Mouse (Mus musculus) heart, postnatal 36 days (tissue): Measurements from ENCODE around the gene Mns1. TPM values are rescaled to one million over a fixed set of nuclear protein-coding genes. Genes with fewer than 3 reads are reported as not detected.
A peak's percentile ranks its signal among the peaks of the same experiment; 100 is the strongest.
"Not testable (repeated sequence)": the region's sequence is repeated elsewhere in the genome, so short reads cannot be mapped to it uniquely, and the experiment has no call there.

ENCODE experiments used
- DNase-seq, 2 experiments: peaks; one replicate each; pipeline ENCODE4 v3.0.0; 2021 to 2022
- intact Hi-C: fragments of 180-260 bp; cut with DNase I; formaldehyde crosslinking; loops from one replicate; pipeline ENCODE4 v1.15.1; 2025
- total RNA-seq, 2 experiments: library from RNA; stranded (reverse); gene quantifications; 2 replicates each; pipeline ENCODE4 v1.2.3; 2021

Gene Mns1
- total RNA-seq, 2 experiments from 2014 or later, result 0.14 to 0.30 TPM

DNA sequence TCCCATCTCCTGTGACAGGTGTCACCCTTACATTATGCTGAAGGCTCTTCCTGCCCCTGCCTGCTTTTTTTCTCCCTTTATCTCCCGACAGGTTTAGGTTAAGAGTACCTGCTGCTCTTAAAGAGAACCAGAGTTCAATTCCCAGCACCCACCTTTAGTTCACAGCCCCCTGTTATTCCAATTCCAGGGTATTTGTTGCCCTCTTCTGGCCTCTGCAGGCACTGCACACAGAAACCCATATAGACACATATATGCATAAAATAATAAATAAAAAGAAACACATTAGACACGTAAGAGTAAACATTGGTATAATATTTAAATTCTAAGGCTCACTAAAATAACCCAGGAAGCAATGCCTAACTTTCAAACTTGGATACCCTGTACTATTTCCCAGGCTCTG lies 15.1 kb upstream of the Mns1 start:
- no peak for DNase-seq
- intact Hi-C loops, result no loop called here

DNA sequence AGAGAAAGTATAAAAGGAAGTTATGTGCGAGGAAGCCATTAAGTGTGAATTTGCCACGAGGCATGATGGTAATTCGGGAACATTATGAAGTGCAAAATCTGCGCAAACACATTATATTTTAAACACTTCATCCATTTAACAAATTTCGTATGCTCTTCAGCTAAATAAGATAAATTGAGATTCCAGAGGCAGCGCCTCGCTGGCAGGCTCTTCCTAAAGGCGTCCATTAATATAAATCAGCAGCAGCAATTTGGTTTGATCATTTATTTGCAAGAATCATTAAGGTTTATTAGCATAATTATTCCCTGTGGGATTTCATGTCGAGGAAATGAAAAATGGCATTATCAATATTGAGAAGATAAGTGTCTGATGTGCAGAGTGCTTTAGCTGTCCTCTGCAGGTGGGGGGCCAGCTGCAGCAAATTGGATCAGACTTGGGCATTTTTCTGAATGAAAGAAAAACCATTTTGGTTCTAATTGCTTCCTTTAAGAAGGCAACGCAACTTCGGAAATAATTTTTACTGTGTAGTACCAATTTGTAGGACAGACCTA lies 12.4 kb upstream of the Mns1 start:
- intact Hi-C loops, result no loop called here
- DNase-seq, result no peak

DNA sequence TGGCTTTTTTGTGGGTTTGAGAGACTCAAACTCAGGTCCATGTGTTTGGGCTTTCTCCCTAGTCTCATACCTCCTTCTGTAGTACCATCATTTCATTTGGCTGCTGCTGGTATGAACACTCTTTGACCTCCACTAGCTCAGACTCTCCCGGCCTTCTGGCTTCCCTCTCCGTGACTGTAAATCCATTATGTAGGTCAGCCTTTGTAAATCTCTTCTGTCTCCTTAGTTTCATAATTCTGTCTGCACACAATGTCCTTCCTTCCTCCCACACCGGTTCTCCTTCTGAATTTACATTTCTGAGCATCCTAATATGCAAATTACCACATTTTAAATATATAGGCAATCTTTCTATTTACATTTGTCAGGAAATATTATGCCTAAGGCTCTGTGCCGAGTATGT lies 9.9 kb upstream of the Mns1 start:
- intact Hi-C loops, result no loop called here
- no peak for DNase-seq

DNA sequence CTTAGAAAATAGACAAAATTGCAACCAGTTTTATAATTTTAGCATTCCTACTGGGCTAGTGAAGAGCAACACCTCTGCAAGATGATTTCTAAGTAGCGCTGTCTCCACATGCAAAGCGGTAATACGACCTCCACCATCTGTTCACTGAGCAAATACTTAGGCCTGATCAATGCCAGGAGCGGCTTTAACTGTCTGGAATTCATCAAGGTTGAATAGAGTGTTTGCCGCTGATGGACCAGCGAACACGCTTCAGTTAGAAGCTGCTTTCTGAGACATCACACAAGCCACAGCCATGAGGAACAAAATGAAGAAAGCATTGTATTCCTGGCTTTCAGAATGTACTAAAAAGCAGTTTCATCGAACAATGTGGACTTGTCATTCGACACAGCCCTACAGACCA lies 2.9 kb upstream of the Mns1 start:
- intact Hi-C loops, result no loop called here
- no peak for DNase-seq

DNA sequence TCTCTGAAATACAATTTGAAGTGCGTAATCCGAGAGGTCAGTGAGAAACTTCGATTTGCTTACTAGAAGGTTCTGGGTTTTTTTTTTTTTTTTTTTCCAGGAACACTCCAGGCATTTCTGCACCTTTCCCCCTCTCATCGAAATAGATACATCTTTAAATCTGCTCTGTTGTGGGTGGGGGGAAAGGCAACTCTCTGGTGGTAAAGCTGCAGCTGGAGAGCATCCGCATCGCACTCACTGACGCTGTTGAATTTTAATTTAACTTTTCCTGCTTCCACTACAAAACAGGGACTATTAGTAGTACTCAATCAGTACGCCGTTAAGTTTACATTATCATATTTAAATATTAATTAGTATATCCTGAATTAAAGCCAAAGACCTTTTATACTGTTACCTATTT lies 938 bp downstream of the Mns1 start:
- no peak for DNase-seq
- intact Hi-C loops, result no loop called here

DNA sequence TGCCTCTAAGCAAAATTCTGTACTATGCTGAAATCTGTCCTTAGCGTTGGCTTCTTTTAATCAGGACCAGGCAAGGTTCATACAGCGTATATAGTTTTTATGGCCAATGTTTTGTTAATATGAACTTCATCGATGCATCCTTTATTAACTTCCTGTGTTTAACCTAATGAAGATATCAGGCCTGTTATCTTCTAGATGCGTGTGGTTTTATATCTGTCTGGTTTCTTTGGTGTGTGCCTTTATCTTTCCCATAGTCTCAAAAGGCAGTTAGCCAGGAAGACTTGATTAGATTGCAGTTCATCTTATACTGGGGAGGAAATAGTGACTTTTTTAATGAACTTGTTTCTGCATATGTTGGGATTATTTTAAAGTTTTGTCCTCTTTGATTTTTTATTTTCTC lies 2.5 kb downstream of the Mns1 start:
- DNase-seq, result no peak
- intact Hi-C loops, result no loop called here

DNA sequence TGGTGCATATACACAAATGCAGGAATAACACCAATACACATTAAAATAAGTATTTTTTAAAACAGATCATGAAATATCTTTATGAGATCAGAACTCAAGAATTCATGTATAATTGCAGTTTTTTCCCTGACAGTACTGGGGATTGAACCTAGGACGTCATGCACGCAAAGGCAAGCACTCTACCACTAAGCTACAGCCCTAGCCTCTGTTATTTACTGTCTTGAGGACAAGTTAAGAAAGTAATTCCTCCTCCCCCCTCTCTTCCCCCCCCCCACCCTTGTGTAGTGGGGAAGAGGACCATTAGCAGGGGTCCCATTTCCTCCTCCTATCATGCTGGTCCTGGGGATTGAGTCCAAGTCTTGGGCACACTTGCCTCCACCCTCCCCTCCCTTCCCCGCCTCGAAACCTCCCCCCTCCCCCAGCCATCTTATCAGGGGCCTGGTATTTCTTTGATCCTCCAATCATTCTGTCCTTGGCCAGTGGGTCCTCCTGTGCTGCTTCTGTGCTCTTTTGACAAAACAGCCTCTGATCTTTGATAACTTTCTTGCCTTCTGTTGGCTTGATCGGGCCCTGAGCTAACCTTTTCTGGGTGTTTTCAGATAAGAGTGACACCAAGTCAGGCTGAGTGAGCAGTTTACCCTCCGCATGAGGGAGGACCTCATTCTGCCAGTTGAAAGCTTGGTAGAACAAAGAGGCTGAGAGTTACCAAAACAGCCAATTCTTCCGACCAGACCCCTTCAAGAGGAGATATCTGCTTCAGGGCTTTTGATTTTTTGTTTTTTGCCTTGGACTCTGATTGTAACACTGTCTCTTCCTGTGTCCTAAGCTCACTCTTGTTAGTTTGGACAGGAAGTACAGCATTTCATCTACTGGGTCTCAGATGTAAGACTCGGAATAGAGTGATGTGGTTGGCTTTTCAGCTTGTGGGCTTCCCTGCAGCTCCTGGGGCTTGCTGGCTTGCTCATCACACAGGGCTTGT lies 3.4 kb downstream of the Mns1 start:
- intact Hi-C loops, result no loop called here
- DNase-seq, result no peak

DNA sequence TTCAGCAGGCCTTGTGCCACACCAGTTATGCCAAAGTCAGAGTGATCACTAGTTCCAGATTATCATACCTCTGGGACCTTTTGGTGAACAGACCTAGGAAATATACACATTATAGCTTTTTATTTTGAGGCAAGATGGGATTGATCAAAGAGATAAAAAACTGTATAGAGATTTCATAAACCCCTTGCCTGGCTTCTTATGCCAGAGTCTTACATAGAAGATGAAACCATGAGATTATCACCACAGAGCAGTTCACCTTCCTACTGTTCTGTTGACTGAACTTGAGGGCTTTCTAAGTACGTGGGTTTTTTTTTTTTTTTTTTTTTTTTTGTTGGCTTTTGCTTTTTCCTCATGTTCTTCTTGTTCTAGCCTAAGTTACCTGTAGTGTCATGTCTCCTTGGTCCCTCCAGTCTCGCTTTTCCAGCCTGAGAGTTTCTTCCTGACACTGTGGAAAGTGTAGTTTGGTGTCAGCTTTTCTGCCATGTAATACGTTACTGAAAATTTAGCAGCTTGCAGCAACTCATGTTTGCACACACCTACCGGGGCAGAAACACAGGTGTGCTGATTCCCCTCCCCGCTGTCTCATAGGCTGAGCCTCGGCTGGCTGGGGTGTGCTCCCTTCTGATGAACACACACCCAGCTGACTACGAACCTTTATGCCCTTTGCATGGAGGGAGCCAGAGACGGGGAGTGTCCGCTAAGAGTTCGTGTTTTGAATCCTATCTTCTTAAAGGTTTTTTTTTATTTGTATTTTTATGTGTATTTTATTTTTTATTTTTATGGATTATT lies 4.3 kb downstream of the Mns1 start:
- DNase-seq, result no peak

DNA sequence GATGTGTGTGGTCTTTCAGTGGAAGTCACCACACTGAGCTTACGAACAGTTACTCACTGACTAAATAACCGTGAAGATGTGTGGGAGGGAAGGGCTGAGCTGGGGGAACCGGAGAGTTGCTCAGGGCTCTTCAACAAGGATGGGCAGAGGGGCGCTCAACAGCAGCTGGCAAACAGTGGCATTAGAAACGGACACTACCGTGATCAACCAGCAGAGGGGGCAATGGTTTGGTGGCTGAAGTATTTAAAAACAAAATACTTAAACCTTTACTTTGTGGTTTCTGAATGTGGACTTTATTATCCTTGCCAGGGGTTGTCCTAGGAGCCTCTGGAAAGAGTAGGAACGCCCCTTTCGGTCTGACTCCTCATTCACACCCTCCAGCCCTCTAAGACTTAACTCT lies 10.2 kb downstream of the Mns1 start:
- DNase-seq, result peak; percentile 61 to 78

More for the DNA sequence above, 4.3 kb downstream of the Mns1 start:
- intact Hi-C loops, result no loop called here

DNA sequence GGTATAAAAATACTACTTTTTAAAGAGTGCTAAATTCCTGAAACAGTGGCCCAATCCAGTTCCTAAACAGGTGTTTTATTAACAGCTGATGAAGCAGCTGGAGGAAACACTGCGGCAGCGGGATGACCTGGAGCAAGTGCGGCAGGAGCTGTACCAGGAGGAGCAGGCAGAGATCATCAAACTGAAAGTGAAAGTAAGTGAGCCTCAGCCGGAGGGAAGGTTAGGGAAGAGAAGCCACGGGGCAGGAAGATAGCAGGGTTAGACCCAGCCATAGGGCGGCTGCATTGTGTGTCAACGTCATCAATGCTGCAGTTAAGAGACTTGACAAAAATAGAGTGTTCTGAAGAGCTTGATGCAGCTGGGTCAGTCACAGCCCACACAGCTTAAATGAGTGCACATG lies 11.6 kb downstream of the Mns1 start:
- intact Hi-C loops, result no loop called here
- DNase-seq, result peak; percentile 38 to 50

More for the DNA sequence above, 10.2 kb downstream of the Mns1 start:
- intact Hi-C loops, result no loop called here

DNA sequence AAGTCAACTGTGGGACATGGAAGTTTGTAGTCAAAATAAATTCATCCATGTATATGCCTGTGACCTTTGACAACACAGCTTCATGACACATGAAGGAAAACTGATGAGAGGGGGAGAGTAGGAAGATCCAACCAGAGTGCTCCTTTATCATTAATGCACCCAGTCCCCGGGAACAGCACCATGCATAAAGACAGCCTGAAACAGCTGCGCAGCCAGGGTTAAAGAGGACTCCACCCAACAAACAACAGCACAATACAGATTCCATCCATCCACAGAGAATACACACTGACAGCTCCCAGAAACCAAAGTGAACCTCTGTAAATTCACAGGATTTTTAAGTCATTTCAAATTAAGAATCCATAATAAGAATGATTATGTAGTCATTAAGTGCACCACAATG lies 12.0 kb downstream of the Mns1 start:
- intact Hi-C loops, result loop anchor here (10.0 kb wide), 1 partner anchor 145 kb away; no protein-coding TSS in a partner anchor
- no peak for DNase-seq

DNA sequence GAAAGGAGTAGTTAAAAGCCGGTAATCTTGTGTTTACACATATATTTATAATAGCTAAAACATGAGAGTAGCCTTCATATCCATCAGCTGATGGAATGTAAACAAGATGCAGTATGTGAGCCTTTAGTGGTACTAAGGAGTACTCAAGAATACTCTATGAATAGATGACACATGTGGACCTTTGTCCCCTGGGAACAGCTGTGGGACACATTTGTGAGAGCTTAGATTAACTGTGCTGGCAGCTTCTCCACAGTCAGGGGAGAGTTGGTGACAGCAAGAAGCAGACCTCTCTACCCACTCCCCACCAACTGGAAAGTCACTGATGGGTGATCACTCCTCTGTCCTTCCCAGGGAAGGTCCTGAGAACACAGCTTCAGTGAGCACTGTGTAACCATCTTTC lies 12.6 kb downstream of the Mns1 start:
- intact Hi-C loops, result loop anchor here (10.0 kb wide), 1 partner anchor 144 kb away; no protein-coding TSS in a partner anchor
- DNase-seq, result no peak

DNA sequence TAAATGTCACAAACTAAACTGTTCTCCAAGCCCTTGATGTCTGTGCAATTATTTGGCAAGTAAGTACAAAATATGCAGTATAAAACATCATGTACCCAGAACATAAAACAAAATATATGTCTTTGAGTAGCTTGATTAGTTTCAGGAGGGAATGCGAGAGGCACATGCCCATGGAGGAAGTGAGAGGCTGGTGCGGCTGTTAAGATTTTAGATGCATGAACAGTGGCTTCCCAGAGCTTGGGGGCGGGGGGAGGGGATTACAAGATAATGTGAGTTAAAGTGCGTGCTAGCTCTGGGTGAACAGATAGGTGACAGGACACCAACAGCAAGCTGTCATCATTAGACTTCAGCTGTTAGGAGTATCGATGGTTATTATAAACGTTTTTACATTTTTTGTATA lies 13.3 kb downstream of the Mns1 start:
- intact Hi-C loops, result loop anchor here (10.0 kb wide), 1 partner anchor 144 kb away; no protein-coding TSS in a partner anchor

DNA sequence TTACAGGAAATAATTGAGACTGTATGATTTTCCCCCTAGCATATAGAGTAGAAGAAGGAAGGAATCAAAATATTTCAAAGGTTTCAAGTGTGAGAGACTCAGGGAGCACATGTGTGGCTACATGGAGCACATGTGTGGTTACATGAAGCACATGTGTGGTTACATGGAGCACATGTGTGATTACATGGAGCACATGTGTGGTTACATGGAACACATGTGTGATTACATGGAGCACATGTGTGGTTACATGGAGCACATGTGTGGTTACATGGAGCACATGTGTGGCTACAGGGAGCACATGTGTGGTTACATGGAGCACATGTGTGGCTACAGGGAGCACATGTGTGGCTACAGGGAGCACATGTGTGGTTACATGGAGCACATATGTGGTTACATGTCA lies 16.5 kb downstream of the Mns1 start:
- intact Hi-C loops, result loop anchor here (10.0 kb wide), 1 partner anchor 141 kb away; no protein-coding TSS in a partner anchor
- not testable (repeated sequence) for DNase-seq

More for the DNA sequence above, 13.3 kb downstream of the Mns1 start:
- no peak for DNase-seq

DNA sequence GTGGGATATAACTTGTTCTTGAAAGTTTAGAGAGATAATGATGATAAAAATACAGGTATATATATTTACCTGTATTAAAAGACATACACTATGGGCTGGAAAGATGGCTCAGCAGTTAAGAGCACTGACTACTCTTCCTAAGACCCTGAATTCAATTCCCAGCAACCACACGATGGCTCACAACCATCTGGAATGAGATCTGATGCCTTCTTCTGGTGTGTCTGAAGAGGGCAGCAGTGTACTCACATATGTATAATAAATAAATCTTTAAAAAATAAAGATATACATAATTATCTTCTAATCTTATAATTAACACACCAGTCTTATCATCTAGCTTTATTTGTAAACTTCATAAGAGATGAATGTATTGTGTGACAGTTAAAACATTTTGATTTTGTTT lies 18.6 kb downstream of the Mns1 start:
- intact Hi-C loops, result loop anchor here (5.0 to 10.0 kb wide), 2 partner anchors 76 to 138 kb away; partner anchors contain the start of gene Rfx7
- no peak for DNase-seq

DNA sequence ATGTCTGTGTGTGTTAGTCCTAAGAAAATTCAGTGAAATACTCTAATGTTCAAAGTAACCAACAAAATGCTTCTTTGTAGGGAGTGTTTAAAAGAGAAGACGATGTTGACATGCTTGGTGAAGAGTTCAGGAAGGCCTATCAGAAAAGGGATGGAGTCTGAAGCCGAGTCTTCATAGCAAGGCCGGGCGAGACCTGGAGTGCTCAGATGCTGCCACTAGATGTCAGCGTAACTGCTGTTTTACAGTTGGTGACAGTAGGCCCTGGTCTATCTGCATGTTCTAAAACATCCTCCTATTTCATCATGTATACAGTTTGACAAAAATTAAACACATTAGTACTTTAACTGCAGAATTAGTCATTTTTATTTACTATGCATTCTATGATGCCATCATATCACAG lies 20.4 kb downstream of the Mns1 start:
- DNase-seq, result peak; percentile 54 to 66
- intact Hi-C loops, result loop anchor here (5.0 to 10.0 kb wide), 2 partner anchors 74 to 137 kb away; partner anchors contain the start of gene Rfx7

DNA sequence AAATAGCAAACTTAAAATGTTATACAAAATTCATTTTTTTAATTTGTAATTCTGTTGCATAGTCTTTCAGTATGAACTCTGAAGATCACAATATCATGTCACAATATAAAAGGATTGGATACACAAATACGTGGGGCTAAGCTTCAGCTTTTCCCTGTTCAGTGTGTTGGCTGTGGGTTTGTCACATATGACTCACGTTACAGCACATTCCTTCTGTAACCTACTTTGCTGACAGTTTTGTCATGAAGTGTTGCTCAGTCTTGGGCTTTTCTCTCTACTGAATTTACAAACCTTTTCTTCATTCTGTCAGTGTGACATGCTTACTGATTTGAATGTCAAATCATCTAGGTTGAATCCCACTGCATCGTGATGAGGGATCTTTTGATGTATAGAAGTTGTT lies 21.9 kb downstream of the Mns1 start:
- DNase-seq, result no peak
- intact Hi-C loops, result loop anchor here (5.0 to 10.0 kb wide), 2 partner anchors 73 to 135 kb away; partner anchors contain the start of gene Rfx7

DNA sequence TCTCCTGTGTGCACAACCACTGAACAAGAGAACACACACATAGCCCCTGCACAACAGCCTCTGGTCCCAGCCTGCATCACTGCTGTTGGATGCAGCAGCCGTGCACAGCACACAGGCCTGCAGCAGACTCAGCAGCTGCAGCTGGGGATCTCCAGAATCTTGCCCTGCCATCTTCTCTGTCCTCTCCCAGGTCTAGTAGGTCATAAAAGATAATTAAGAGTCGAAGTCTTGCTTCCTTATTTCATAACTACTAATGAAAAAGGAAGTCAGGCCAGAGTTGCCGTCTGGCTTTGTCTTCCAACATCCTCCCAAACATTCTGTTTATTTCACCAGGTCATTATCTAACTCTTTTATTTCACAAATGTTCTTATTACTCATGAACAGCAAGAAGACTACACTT lies 23.0 kb downstream of the Mns1 start:
- no peak for DNase-seq
- intact Hi-C loops, result no loop called here

DNA sequence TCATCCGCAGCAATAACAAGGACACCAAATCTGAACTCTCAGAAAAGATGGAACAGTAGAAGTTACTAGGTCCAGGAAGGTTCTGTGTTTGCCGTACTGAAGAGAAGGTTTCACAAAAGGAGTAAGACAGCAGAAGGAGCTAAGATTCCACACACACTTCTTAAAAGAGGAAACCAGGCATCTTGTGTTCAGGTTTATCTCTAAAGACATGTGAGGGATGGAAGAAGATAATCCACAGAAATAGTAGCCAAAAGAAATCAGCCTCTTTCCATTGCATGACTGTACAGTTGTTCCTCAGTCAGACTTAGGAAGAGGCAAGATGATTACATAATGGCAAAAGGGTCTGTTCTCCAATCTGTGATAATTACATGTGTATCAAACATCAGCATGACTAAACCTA lies 24.6 kb downstream of the Mns1 start:
- intact Hi-C loops, result no loop called here
- no peak for DNase-seq

DNA sequence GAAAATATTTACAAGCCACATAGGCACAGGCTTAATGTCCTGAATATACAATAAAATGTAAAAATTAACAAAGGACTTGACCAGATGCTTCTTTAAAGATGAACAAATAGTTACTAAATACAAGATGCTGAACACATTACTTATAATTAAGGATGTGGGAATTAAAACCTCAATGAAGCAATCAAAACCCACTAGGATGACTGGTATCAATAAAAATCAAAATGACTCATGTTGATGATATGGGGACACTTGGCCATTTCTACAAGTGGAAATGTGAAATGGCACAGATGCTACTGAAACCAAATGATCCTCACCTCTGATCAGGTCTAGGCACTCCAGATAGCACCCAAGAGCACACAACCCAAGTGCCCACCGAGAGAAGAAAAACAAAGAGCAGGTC lies 27.0 kb downstream of the Mns1 start:
- intact Hi-C loops, result no loop called here
- no peak for DNase-seq

DNA sequence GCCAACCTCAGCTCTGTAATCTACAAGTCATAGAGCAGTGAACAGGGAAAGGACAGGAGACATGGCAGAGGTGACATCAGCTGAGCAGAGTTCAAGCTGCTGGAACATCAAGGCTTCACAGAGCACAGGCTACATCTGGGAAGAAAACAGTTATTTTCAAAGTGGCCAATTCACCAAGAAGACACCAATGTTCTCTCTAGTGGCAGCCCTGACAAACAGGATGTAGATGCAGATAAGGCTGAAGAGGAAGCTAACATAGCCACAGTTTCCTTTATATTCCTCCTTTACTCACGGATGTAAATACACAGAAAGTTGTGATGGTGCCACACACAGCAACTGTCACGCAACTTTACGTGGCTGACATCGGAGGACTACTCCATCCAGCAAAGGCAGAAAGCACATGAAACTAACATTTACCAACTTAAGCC lies 28.0 kb downstream of the Mns1 start:
- intact Hi-C loops, result no loop called here
- no peak for DNase-seq
